Mouse (Mus musculus): ENCODE data around the gene Ltb4r2. TPM values are rescaled to one million over a fixed set of nuclear protein-coding genes. Genes with fewer than 3 reads are reported as not detected.
A peak's percentile ranks its signal among the peaks of the same experiment; 100 is the strongest.
"Not testable (repeated sequence)": the region's sequence is repeated elsewhere in the genome, so short reads cannot be mapped to it uniquely, and the experiment has no call there.

Ltb4r2 gene
- polyA plus RNA-seq, 1 experiment from 2014 or later, result 0.36 TPM

DNA sequence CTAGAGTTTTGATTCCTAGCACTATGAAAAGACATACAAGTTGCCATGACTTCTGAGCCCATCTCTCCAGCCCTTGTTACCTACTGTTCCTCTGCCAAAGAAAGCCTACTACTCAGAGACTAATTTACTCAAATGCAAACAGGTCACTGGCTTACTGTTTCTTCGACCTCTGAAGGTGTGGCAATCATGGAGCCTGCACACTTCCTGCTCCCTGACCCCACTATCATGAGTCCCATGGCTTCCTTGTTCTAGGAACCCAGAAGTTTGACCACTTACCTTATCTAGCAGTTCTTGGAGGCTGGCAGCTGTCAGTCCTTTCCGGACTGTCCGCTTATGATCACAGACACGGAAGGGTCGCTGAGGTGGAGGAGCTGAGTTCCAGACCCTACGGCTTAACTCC, 3.7 kb upstream of the Ltb4r2 start:
- Histone ChIP-seq H3K9ac (no peak overlapping the region), H3K4me2 (replicated peaks) (no peak overlapping the region), H3K27me3 (ENCODE audit: control insufficient read depth, insufficient read depth, low read length) (peaks cover 11% of the 10 kb centered on the region), H3K27ac (no peak overlapping the region), H3K4me1 (replicated peaks; ENCODE audit: control insufficient read depth, insufficient read depth, low read length) (peaks cover 10% of the 10 kb centered on the region), H3K9me3 (ENCODE audit: control insufficient read depth, low read length) (no peaks in the 10 kb centered on the region), H3K36me3 (replicated peaks; ENCODE audit: control insufficient read depth, insufficient read depth) (peaks cover 45% of the 10 kb centered on the region), H3K4me3 (replicated peaks; ENCODE audit: low read length) (no peak overlapping the region)
- no peak for ATAC-seq (ENCODE audit: low FRiP score)
- no peak for DNase-seq (ENCODE audit: low spot score)
- 87% methylated on average over 6 of the region's 6 CpGs for WGBS

DNA sequence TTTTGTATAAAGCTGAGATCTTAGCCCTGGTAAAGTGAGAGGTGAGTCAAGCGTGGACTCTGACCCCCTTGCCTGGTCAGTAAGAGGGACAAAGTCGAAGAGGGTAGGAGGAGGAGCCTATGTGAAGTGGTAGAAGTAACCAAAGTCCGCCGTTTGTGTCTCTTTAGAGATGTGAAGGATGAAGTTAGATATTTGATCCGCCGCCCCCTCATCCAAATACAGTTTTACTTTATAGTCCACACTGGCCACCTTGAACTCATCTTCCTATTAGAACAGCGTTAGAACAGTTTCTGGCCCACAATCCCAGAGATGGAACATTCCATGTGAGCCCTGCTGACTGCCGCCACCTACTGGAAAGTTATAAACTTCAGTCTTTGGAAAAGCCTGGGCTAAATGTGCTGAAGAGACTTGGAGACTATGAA, 2.9 kb upstream of the Ltb4r2 start, which contains the start of gene Cideb:
Cideb (minus strand) TSS at position 96 of the 422 bp plus-strand sequence.
- 0 out of 2 replicates have a peak within 1 kb of the TSS, but pooled peaks have one; percentile 2 for H3K4me2 ChIP-seq (replicated peaks)
- H3K27me3 ChIP-seq (ENCODE audit: control insufficient read depth, insufficient read depth, low read length), result peaks cover 15% of the 10 kb centered on the region
- DNase-seq (ENCODE audit: low spot score) (peak; percentile 78), ATAC-seq (ENCODE audit: low FRiP score) (no peak)
- H3K27ac ChIP-seq, result no peak within 1 kb of the TSS
- H3K4me1 ChIP-seq (replicated peaks; ENCODE audit: control insufficient read depth, insufficient read depth, low read length), result peaks cover 15% of the 10 kb centered on the region
- no peak within 1 kb of the TSS for H3K9ac ChIP-seq
- 24% methylated on average over 8 of the region's 8 CpGs for WGBS
- H3K36me3 ChIP-seq (replicated peaks; ENCODE audit: control insufficient read depth, insufficient read depth), result peaks cover 37% of the 10 kb centered on the region
- no peak within 1 kb of the TSS for H3K4me3 ChIP-seq (replicated peaks; ENCODE audit: low read length)
- H3K9me3 ChIP-seq (ENCODE audit: control insufficient read depth, low read length), result no peaks in the 10 kb centered on the region

DNA sequence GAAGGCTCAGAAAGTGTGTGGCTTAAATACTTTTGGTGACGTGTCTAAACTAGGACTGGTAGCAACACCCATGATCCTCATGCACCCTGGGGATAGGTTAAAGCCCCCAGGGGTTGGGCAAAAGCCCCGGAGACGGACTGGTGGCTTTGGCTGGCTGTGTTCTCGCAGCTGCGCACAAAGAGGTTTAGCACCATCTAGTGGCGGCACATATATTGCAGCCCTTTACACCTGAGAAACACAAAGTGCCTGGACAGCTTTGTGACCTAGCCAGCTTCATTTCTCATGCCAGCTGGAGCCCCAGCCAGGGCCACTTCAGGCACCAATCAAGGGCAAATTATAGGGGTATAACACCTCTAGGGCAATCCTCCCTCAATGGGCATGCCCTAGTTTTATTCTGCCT, 1.1 kb upstream of the Ltb4r2 start:
- not testable (repeated sequence) for H3K9me3 ChIP-seq (ENCODE audit: control insufficient read depth, low read length); H3K9ac ChIP-seq; H3K4me3 ChIP-seq (replicated peaks; ENCODE audit: low read length); ATAC-seq (ENCODE audit: low FRiP score); H3K27ac ChIP-seq
- Histone ChIP-seq H3K4me1 (replicated peaks; ENCODE audit: control insufficient read depth, insufficient read depth, low read length) (peaks cover 15% of the 10 kb centered on the region), H3K27me3 (ENCODE audit: control insufficient read depth, insufficient read depth, low read length) (peaks cover 32% of the 10 kb centered on the region), H3K36me3 (replicated peaks; ENCODE audit: control insufficient read depth, insufficient read depth) (peaks cover 19% of the 10 kb centered on the region), H3K4me2 (replicated peaks) (peak overlapping the region; percentile 32)
- WGBS, result 3% methylated on average over 5 of the region's 6 CpGs
- DNase-seq (ENCODE audit: low spot score), result peak; percentile 83

DNA sequence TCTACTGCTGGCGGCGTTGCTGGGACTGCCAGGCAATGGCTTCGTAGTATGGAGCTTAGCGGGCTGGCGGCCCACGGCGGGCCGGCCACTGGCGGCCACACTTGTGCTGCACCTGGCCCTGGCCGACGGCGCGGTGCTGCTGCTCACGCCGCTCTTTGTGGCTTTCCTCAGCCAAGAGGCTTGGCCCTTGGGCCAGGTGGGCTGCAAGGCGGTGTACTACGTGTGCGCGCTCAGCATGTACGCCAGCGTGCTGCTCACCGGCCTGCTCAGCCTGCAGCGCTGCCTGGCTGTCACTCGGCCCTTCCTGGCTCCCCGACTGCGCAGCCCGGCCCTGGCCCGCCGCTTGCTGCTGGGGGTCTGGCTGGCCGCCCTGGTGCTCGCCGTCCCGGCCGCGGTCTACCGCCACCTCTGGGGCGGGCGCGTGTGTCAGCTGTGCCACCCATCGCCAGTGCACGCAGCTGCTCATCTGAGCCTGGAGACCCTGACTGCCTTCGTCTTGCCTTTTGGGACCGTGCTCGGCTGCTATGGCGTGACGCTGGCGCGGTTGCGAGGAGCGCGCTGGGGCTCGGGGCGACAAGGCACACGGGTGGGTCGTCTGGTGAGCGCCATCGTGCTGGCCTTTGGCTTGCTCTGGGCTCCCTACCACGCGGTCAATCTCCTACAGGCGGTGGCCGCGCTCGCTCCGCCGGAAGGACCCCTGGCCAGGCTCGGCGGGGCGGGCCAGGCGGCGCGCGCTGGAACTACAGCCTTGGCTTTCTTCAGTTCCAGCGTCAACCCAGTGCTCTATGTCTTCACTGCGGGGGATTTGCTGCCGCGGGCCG, 983 bp downstream of the Ltb4r2 start:
- H3K4me3 ChIP-seq (replicated peaks; ENCODE audit: low read length), result peak overlapping the region; percentile 53
- peaks cover 50% of the 10 kb centered on the region for H3K27me3 ChIP-seq (ENCODE audit: control insufficient read depth, insufficient read depth, low read length)
- H3K36me3 ChIP-seq (replicated peaks; ENCODE audit: control insufficient read depth, insufficient read depth), result no peaks in the 10 kb centered on the region
- no peaks in the 10 kb centered on the region for H3K9me3 ChIP-seq (ENCODE audit: control insufficient read depth, low read length)
- peak overlapping the region; percentile 83 for H3K9ac ChIP-seq
- ATAC-seq (ENCODE audit: low FRiP score), result peak; percentile 69
- peaks cover 15% of the 10 kb centered on the region for H3K4me1 ChIP-seq (replicated peaks; ENCODE audit: control insufficient read depth, insufficient read depth, low read length)
- H3K27ac ChIP-seq, result peak overlapping the region; percentile 67
- DNase-seq (ENCODE audit: low spot score), result peak; percentile 55
- WGBS, result under 1% methylated on average over 77 of the region's 77 CpGs
- H3K4me2 ChIP-seq (replicated peaks), result peak overlapping the region; percentile 90

DNA sequence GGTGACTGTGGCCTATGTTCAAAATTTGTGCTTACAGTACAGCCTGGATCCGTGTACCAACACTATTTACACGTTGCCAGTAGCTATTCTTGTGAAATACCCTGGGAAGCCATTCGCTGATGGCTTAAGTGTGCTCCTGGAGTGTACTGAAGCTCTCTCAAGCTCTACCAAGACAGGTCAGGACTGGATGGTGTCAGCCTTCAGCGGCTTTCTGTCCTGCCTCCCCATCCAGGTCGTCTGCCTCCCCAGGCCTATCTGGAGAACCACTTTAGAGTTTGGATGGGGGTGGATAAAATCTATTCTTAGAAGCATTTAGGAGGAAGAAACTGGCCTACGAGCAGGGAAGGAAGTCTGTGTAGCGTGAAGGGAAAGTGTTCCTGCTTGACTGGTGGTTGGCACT, 1.9 kb downstream of the Ltb4r2 start:
- Histone ChIP-seq H3K36me3 (replicated peaks; ENCODE audit: control insufficient read depth, insufficient read depth) (no peaks in the 10 kb centered on the region), H3K9ac (peak overlapping the region; percentile 83; the same call in 1 of the 2 replicates), H3K27me3 (ENCODE audit: control insufficient read depth, insufficient read depth, low read length) (peaks cover 57% of the 10 kb centered on the region), H3K27ac (no peak overlapping the region), H3K9me3 (ENCODE audit: control insufficient read depth, low read length) (no peaks in the 10 kb centered on the region), H3K4me1 (replicated peaks; ENCODE audit: control insufficient read depth, insufficient read depth, low read length) (peaks cover 19% of the 10 kb centered on the region), H3K4me2 (replicated peaks) (no peak overlapping the region), H3K4me3 (replicated peaks; ENCODE audit: low read length) (no peak overlapping the region)
- DNase-seq (ENCODE audit: low spot score), result no peak
- ATAC-seq (ENCODE audit: low FRiP score), result no peak
- WGBS, result 62% methylated on average over 7 of the region's 7 CpGs

DNA sequence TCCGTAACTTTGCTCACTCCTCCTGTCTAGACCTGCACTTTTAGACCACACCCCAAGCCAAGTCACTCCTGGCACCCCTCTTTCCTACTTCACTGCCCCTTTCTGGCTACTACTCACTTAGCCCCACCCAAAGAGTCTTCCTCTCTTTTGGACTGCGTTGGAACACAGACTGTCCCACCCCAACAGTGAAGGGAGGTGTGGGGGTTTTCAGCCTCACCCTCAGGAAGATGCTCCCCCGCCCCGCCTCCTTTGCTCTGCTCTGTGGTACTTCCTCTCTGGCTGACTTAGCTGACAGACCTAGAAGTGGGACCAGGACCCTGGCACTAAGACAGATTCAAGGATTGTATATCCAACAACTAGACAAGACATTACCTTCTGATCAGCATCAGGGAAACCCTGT, 4.5 kb downstream of the Ltb4r2 start, which contains the start of gene Ltb4r1:
Ltb4r1 (plus strand) TSS at position 267 of the 400 bp plus-strand sequence.
- no peak within 1 kb of the TSS for H3K9ac ChIP-seq
- 87% methylated on average over 4 of the region's 4 CpGs for WGBS
- H3K9me3 ChIP-seq (ENCODE audit: control insufficient read depth, low read length), result no peaks in the 10 kb centered on the region
- peaks cover 71% of the 10 kb centered on the region for H3K27me3 ChIP-seq (ENCODE audit: control insufficient read depth, insufficient read depth, low read length)
- H3K36me3 ChIP-seq (replicated peaks; ENCODE audit: control insufficient read depth, insufficient read depth), result no peaks in the 10 kb centered on the region
- no peak within 1 kb of the TSS for H3K4me3 ChIP-seq (replicated peaks; ENCODE audit: low read length)
- DNase-seq (ENCODE audit: low spot score) (no peak), ATAC-seq (ENCODE audit: low FRiP score) (no peak)
- H3K4me1 ChIP-seq (replicated peaks; ENCODE audit: control insufficient read depth, insufficient read depth, low read length), result peaks cover 19% of the 10 kb centered on the region
- H3K4me2 ChIP-seq (replicated peaks), result no peak within 1 kb of the TSS
- no peak within 1 kb of the TSS for H3K27ac ChIP-seq

DNA sequence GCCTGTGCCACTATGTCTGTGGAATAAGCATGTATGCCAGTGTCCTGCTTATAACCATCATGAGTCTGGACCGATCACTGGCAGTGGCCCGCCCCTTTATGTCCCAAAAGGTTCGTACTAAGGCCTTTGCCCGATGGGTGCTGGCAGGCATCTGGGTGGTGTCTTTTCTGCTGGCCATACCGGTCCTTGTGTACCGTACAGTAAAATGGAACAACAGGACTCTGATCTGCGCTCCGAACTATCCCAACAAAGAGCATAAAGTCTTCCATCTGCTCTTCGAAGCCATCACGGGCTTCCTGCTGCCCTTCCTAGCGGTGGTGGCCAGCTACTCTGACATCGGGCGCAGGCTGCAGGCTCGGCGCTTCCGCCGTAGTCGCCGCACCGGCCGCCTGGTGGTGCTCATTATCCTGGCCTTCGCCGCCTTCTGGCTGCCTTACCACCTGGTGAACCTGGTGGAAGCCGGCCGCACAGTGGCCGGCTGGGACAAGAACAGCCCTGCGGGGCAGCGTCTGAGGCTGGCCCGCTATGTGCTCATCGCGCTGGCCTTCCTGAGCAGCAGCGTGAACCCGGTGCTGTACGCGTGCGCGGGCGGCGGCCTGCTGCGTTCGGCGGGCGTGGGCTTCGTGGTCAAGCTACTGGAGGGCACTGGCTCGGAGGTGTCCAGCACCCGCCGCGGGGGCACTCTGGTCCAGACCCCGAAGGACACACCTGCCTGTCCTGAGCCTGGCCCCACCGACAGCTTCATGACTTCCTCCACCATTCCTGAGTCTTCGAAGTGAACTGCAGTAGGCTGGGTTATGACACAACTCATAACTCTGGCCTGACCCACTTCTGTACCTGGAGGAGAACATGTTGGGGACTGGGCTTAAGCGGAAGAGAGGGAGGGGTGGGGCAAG, 6.5 kb downstream of the Ltb4r2 start:
- Histone ChIP-seq H3K27me3 (ENCODE audit: control insufficient read depth, insufficient read depth, low read length) (peaks cover 60% of the 10 kb centered on the region), H3K27ac (no peak overlapping the region), H3K4me1 (replicated peaks; ENCODE audit: control insufficient read depth, insufficient read depth, low read length) (peaks cover 8% of the 10 kb centered on the region; the same call in 1 of the 2 replicates), H3K9ac (peak overlapping the region; percentile 46), H3K9me3 (ENCODE audit: control insufficient read depth, low read length) (no peaks in the 10 kb centered on the region), H3K4me3 (replicated peaks; ENCODE audit: low read length) (peak overlapping the region; percentile 25), H3K4me2 (replicated peaks) (peak overlapping the region; percentile 55), H3K36me3 (replicated peaks; ENCODE audit: control insufficient read depth, insufficient read depth) (no peaks in the 10 kb centered on the region)
- DNase-seq (ENCODE audit: low spot score), result peak; percentile 62
- WGBS, result 15% methylated on average over 52 of the region's 52 CpGs
- ATAC-seq (ENCODE audit: low FRiP score), result peak; percentile 79

DNA sequence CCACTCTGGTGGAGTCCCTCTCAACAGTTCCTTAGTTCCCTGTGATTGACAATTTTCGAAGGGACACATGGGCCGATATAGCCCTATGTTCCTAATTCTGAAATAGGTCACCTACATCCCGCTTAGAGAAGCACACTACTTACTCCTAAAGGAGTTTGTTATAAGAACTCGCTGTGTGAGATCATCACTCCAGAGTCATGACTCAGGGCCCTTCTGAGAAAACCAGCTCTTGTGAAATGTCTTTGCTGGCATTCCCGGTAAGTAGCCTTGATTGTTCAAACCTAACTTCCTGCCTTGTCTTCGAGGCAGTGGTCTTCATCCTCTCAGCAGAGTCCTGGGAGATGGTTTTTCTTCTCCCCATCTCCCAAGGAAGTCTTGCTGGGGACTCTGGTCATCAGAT, 7.3 kb downstream of the Ltb4r2 start:
- no peak overlapping the region for H3K4me3 ChIP-seq (replicated peaks; ENCODE audit: low read length)
- ATAC-seq (ENCODE audit: low FRiP score) (no peak), DNase-seq (ENCODE audit: low spot score) (no peak)
- H3K4me1 ChIP-seq (replicated peaks; ENCODE audit: control insufficient read depth, insufficient read depth, low read length), result 0 out of 2 replicates have a peak, but pooled peaks cover 5% of the 10 kb centered on the region
- no peaks in the 10 kb centered on the region for H3K9me3 ChIP-seq (ENCODE audit: control insufficient read depth, low read length)
- no peak overlapping the region for H3K9ac ChIP-seq
- WGBS, result 93% methylated on average over 6 of the region's 6 CpGs
- H3K27ac ChIP-seq, result no peak overlapping the region
- H3K27me3 ChIP-seq (ENCODE audit: control insufficient read depth, insufficient read depth, low read length), result peaks cover 55% of the 10 kb centered on the region
- H3K4me2 ChIP-seq (replicated peaks), result no peak overlapping the region
- H3K36me3 ChIP-seq (replicated peaks; ENCODE audit: control insufficient read depth, insufficient read depth), result no peaks in the 10 kb centered on the region

Measured in hindbrain, embryonic 14.5 days (tissue).